Mouse (Mus musculus) fat pad, adult 2 months (tissue): ENCODE data around the gene Cyp2c66.
"Not testable (repeated sequence)": the region's sequence is repeated elsewhere in the genome, so short reads cannot be mapped to it uniquely, and the experiment has no call there.

Experiments
- DNase-seq: peaks from one replicate; pipeline ENCODE4 v3.0.0-alpha.2; 2011; ENCODE audit warnings: low read depth, low spot score; ENCODE audit errors: extremely low read depth

The Cyp2c66 gene

DNA sequence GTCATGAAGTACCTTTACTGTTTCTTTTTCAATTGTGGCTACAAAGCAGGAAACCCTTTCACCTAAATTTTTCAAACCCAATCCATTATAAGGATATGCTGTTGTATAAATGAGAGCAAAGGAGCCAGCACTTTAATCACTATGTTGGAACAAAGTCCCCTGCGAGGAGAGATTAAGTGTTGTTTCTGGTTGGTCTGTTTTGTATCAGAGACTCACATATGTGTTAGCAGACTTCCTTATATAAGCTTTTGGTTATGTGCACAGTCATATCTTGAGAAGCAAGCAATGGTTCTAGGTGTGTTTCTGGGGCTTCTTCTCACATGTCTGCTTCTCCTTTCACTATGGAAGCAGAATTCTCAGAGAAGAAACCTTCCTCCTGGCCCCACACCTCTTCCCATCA is at the start of gene Cyp2c66:
Gene Cyp2c66 (plus strand): TSS at position 255 of the 400 bp plus-strand sequence.
- no peak for DNase-seq

GRCm38 (mm10) chr19:39098779-39099178 is 14.9 kb upstream of the Cyp2c66 start:
- not testable (repeated sequence) for DNase-seq

- not testable (repeated sequence) for DNase-seq
Measured at GRCm38 (mm10) chr19:39156836-39157235, 43.1 kb downstream of the Cyp2c66 start.
